Mouse (Mus musculus): ENCODE data around the gene Irak1bp1. TPM values are rescaled to one million over a fixed set of nuclear protein-coding genes. Genes with fewer than 3 reads are reported as not detected.

The Irak1bp1 gene
- polyA plus RNA-seq (2014; fragmentation: Nextera tagmentation; extraction: Ambion mirVana), result 22.9 and 23.9 TPM in 2 replicates

DNA sequence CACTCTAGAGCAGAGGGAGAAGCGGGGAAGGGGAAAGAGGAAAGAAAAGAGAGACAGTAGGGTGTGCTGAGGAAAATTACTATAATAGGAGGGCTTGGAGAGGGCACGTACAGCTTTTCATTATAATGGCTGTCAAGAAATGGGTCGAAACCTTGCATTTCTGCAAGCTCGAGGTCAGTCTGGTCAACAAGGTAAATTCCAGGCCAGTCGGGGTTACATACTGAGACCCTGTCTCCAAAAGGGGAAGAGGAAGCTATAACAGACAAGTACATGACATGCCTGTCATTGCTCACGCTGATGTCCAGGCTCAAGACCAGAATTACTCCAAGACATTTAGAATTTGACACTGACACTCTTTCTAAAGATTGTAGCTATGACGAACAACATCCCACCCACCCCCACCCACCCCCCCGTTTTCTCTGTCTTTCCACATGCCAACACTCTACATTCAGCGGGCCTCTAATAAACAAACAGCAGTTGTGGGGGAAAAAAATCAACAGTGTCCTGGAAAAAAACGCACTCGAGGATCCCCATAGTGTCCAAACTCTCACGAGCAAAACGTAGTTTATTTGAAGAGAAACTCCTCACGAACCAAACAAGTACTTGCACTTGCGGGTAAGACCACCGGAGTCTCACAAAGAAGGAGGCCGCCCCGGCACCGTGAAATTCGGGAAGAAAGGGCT lies at the start of gene Irak1bp1:
Irak1bp1 (plus strand) TSS at position 534 of the 683 bp plus-strand sequence.
- Histone ChIP-seq H3K9ac (replicated peaks; ENCODE audit: low read depth, low read length) (peak within 1 kb of the TSS; percentile 67), H3K4me1 (ENCODE audit: control insufficient read depth, insufficient read depth, low read length) (peaks cover 7% of the 10 kb centered on the region; the same call in 1 of the 2 replicates), H3K27ac (ENCODE audit: low read length) (peak within 1 kb of the TSS; percentile 80), H3K4me3 (ENCODE audit: low read depth, low read length) (peak within 1 kb of the TSS; percentile 82), H3K9me3 (ENCODE audit: control insufficient read depth, low read depth, low read length) (no peaks in the 10 kb centered on the region), H3K27me3 (ENCODE audit: control insufficient read depth, insufficient read depth, low read length) (no peaks in the 10 kb centered on the region), H3K4me2 (replicated peaks; ENCODE audit: low read depth, low read length) (peak within 1 kb of the TSS; percentile 66), H3K36me3 (ENCODE audit: control insufficient read depth, insufficient read depth, low read length) (no peaks in the 10 kb centered on the region)
- ATAC-seq (ENCODE audit: insufficient number of reproducible peaks, insufficient read depth, low FRiP score, low read depth), result no peak; the same call in 1 of the 2 replicates
- WGBS, result 10% methylated on average over 20 of the region's 20 CpGs

DNA sequence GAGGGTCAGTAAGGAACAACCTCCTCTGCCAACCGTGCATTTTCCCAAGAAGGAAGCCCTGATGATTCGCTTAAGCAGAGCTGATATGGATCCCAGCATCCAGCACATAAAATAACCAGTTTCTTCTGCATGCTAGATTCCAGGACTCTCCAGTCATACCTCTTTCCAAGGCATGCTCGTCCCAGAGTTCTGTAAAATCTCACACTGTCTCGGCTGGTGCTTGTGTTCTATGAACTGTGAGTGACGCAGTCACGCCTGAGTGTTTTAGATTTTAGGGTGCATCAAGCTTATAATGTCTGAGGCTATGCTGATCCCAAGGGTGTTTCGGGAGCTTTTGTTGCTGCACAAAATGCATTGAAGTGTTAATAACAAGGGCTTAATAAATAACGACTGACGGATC lies 41.0 kb upstream of the Irak1bp1 start:
- 78% methylated on average over 9 of the region's 9 CpGs for WGBS
- Histone ChIP-seq H3K4me3 (ENCODE audit: low read depth, low read length) (no peak overlapping the region), H3K4me2 (replicated peaks; ENCODE audit: low read depth, low read length) (no peak overlapping the region), H3K27ac (ENCODE audit: low read length) (no peak overlapping the region), H3K4me1 (ENCODE audit: control insufficient read depth, insufficient read depth, low read length) (no peaks in the 10 kb centered on the region), H3K36me3 (ENCODE audit: control insufficient read depth, insufficient read depth, low read length) (no peaks in the 10 kb centered on the region), H3K27me3 (ENCODE audit: control insufficient read depth, insufficient read depth, low read length) (no peaks in the 10 kb centered on the region), H3K9ac (replicated peaks; ENCODE audit: low read depth, low read length) (no peak overlapping the region), H3K9me3 (ENCODE audit: control insufficient read depth, low read depth, low read length) (no peaks in the 10 kb centered on the region)
- no peak for ATAC-seq (ENCODE audit: insufficient number of reproducible peaks, insufficient read depth, low FRiP score, low read depth)

DNA sequence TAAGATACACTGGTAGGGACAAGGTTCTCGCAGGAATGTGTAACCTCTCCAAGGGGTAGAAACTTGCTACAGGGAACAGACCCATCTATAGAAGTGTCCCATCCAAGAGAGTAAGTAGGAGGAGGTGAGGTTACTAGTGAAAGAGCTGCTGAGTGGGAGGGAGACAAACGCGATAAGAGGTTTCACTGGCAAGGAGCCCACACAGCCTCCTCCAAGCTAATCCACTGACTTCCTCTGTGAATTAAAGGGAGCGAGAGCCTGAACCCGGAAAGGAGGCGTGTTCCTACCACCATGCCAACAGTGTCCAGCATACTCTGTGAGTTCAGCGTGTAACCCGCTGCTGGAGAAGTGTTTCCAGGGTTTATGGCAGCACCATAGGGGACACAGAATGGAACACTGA lies 29.0 kb upstream of the Irak1bp1 start:
- no peak for ATAC-seq (ENCODE audit: insufficient number of reproducible peaks, insufficient read depth, low FRiP score, low read depth)
- no peak overlapping the region for H3K4me3 ChIP-seq (ENCODE audit: low read depth, low read length)
- H3K4me1 ChIP-seq (ENCODE audit: control insufficient read depth, insufficient read depth, low read length), result no peaks in the 10 kb centered on the region
- H3K36me3 ChIP-seq (ENCODE audit: control insufficient read depth, insufficient read depth, low read length), result no peaks in the 10 kb centered on the region
- no peaks in the 10 kb centered on the region for H3K27me3 ChIP-seq (ENCODE audit: control insufficient read depth, insufficient read depth, low read length)
- H3K9ac ChIP-seq (replicated peaks; ENCODE audit: low read depth, low read length), result no peak overlapping the region
- no peaks in the 10 kb centered on the region for H3K9me3 ChIP-seq (ENCODE audit: control insufficient read depth, low read depth, low read length)
- H3K27ac ChIP-seq (ENCODE audit: low read length), result no peak overlapping the region
- 55% methylated on average over 8 of the region's 8 CpGs for WGBS
- H3K4me2 ChIP-seq (replicated peaks; ENCODE audit: low read depth, low read length), result no peak overlapping the region

DNA sequence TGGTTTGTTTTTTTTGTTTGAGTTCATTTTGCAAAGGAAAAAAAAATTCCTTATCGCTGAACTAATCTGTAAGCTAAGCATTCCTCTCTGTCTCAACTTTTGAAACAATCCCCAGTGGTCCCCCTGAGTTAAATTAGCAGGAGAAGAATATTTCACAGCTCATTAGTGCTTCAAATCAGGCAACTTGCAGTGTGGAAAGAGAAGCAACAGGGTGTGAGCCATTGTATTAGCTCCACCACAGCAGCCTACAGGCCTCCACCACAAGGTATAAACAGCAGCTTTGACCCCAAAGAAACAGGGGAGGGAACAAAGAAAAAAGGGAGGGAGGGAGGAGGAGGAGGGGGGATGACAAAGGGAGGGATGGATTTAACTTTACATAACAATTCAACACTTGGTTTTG lies 22.2 kb upstream of the Irak1bp1 start:
- 22% methylated on average over 1 of the region's 1 CpGs for WGBS
- H3K27me3 ChIP-seq (ENCODE audit: control insufficient read depth, insufficient read depth, low read length), result no peaks in the 10 kb centered on the region
- H3K9me3 ChIP-seq (ENCODE audit: control insufficient read depth, low read depth, low read length), result no peaks in the 10 kb centered on the region
- H3K9ac ChIP-seq (replicated peaks; ENCODE audit: low read depth, low read length), result no peak overlapping the region
- H3K27ac ChIP-seq (ENCODE audit: low read length), result no peak overlapping the region
- no peaks in the 10 kb centered on the region for H3K4me1 ChIP-seq (ENCODE audit: control insufficient read depth, insufficient read depth, low read length)
- H3K4me3 ChIP-seq (ENCODE audit: low read depth, low read length), result no peak overlapping the region
- no peaks in the 10 kb centered on the region for H3K36me3 ChIP-seq (ENCODE audit: control insufficient read depth, insufficient read depth, low read length)
- no peak overlapping the region for H3K4me2 ChIP-seq (replicated peaks; ENCODE audit: low read depth, low read length)
- ATAC-seq (ENCODE audit: insufficient number of reproducible peaks, insufficient read depth, low FRiP score, low read depth), result no peak

DNA sequence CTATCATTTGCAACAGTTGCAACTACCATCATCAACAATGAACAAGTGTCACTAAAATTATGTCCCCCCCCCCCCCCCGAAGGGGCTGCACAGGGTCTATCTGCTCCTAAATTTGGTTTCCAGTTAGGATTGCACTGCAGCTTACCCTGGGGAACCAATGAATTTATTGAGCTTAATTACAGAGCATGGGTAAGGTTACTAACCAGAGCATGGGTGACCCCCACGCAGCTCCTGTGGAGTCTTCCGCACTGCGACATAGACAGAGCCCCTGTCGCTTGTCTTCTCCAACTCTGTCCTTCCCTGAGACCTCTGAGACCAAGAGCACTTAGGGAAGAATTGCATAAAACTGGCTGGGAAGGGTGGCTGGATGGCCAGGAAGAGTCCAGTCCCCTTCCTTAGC lies 21.7 kb upstream of the Irak1bp1 start:
- Histone ChIP-seq H3K9me3 (ENCODE audit: control insufficient read depth, low read depth, low read length) (no peaks in the 10 kb centered on the region), H3K27ac (ENCODE audit: low read length) (no peak overlapping the region), H3K4me2 (replicated peaks; ENCODE audit: low read depth, low read length) (no peak overlapping the region), H3K27me3 (ENCODE audit: control insufficient read depth, insufficient read depth, low read length) (no peaks in the 10 kb centered on the region), H3K4me3 (ENCODE audit: low read depth, low read length) (no peak overlapping the region), H3K36me3 (ENCODE audit: control insufficient read depth, insufficient read depth, low read length) (no peaks in the 10 kb centered on the region), H3K4me1 (ENCODE audit: control insufficient read depth, insufficient read depth, low read length) (no peaks in the 10 kb centered on the region), H3K9ac (replicated peaks; ENCODE audit: low read depth, low read length) (no peak overlapping the region)
- no peak for ATAC-seq (ENCODE audit: insufficient number of reproducible peaks, insufficient read depth, low FRiP score, low read depth)
- 63% methylated on average over 5 of the region's 5 CpGs for WGBS

DNA sequence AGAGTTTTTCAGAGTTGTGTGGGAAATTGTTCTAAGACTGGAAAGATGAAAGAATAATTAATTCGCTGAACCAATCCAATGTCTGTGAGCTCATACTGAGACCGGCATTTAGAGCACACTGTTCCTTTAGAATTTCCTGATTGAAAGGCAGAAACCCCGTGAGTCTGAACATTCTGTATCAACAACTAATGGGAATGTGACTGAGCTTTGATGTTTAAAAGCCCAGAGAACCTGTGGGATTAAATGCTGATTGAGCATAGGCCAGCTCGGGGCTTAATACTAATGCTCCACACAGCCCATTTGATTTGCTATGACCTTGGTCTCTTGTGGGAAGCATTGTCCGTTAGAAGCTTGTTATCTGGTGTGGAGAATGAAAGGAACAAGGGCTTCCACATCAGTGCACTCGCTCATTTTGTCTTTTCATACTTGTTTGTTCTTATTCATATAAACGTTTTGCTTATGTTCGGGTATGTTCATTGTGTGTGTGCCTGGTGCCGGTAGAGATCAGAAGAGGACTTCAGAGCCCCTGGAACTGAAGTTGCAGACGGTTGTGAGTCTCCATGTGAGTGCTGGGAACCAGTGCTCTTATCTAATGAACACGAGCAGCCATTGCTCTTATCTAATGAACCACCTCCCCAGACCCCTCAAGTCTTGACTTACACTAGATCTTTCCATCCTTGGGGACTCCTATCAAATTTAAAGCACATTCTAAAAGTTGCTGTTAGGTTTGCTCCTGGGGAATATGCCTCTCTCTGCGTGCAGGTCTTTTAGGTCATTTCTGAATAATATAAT lies 17.0 kb upstream of the Irak1bp1 start:
- Histone ChIP-seq H3K36me3 (ENCODE audit: control insufficient read depth, insufficient read depth, low read length) (no peaks in the 10 kb centered on the region), H3K27ac (ENCODE audit: low read length) (no peak overlapping the region), H3K9ac (replicated peaks; ENCODE audit: low read depth, low read length) (no peak overlapping the region), H3K4me1 (ENCODE audit: control insufficient read depth, insufficient read depth, low read length) (no peaks in the 10 kb centered on the region), H3K27me3 (ENCODE audit: control insufficient read depth, insufficient read depth, low read length) (no peaks in the 10 kb centered on the region), H3K4me3 (ENCODE audit: low read depth, low read length) (no peak overlapping the region), H3K4me2 (replicated peaks; ENCODE audit: low read depth, low read length) (no peak overlapping the region), H3K9me3 (ENCODE audit: control insufficient read depth, low read depth, low read length) (no peaks in the 10 kb centered on the region)
- WGBS, result 71% methylated on average over 12 of the region's 12 CpGs
- ATAC-seq (ENCODE audit: insufficient number of reproducible peaks, insufficient read depth, low FRiP score, low read depth), result no peak

DNA sequence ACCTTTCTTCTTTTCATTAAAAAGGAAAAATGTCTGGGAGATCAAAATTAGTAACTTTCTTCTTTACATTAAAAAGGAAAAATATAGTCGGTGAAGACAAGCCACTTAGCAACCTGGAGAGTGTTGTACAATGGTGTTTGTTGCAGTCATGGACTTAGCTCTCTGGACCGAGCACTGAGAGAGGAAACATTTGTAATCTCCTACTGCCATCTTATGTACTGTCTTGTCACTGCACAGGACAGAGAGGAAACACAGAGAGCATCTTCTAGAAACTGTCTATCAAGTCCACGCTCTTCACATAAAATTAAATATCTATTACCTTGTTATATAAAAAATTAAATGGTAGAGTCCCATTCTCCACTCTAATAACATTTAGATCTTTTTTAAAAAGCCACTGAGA lies 14.8 kb upstream of the Irak1bp1 start:
- no peaks in the 10 kb centered on the region for H3K4me1 ChIP-seq (ENCODE audit: control insufficient read depth, insufficient read depth, low read length)
- H3K4me3 ChIP-seq (ENCODE audit: low read depth, low read length), result no peak overlapping the region
- 57% methylated on average over 3 of the region's 3 CpGs for WGBS
- H3K27ac ChIP-seq (ENCODE audit: low read length), result no peak overlapping the region
- H3K27me3 ChIP-seq (ENCODE audit: control insufficient read depth, insufficient read depth, low read length), result no peaks in the 10 kb centered on the region
- ATAC-seq (ENCODE audit: insufficient number of reproducible peaks, insufficient read depth, low FRiP score, low read depth), result no peak
- H3K36me3 ChIP-seq (ENCODE audit: control insufficient read depth, insufficient read depth, low read length), result no peaks in the 10 kb centered on the region
- no peak overlapping the region for H3K4me2 ChIP-seq (replicated peaks; ENCODE audit: low read depth, low read length)
- H3K9me3 ChIP-seq (ENCODE audit: control insufficient read depth, low read depth, low read length), result no peaks in the 10 kb centered on the region
- H3K9ac ChIP-seq (replicated peaks; ENCODE audit: low read depth, low read length), result no peak overlapping the region

DNA sequence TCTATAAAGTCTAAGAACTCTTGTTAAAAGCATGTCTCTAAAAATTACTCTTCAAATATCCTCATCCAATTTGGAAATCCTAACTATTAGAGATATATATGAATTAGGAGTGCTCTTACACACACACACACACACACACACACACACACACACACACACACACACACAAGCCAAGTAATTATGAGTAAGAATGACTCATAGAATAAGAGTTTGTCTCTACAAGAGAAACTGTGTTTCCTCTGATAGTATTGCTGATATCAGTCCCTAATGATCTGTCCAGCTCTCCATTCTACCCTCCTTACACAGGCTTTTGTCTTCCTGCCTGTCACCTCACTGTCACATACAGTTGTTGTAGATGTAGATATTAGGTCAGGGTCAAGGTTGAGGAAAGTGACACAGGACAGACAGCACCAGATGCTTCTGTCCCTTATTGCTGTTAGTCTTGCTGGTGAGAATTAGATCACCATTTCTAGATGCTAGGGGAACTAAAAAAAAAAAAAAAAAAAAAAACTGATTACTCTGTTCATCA lies 14.0 kb upstream of the Irak1bp1 start:
- Histone ChIP-seq H3K36me3 (ENCODE audit: control insufficient read depth, insufficient read depth, low read length) (no peaks in the 10 kb centered on the region), H3K4me3 (ENCODE audit: low read depth, low read length) (no peak overlapping the region), H3K27me3 (ENCODE audit: control insufficient read depth, insufficient read depth, low read length) (no peaks in the 10 kb centered on the region), H3K9me3 (ENCODE audit: control insufficient read depth, low read depth, low read length) (no peaks in the 10 kb centered on the region), H3K4me2 (replicated peaks; ENCODE audit: low read depth, low read length) (no peak overlapping the region), H3K27ac (ENCODE audit: low read length) (no peak overlapping the region), H3K4me1 (ENCODE audit: control insufficient read depth, insufficient read depth, low read length) (no peaks in the 10 kb centered on the region), H3K9ac (replicated peaks; ENCODE audit: low read depth, low read length) (no peak overlapping the region)
- no peak for ATAC-seq (ENCODE audit: insufficient number of reproducible peaks, insufficient read depth, low FRiP score, low read depth)
